Mouse (Mus musculus): ENCODE data around the gene Banf2. TPM values are rescaled to one million over a fixed set of nuclear protein-coding genes. Genes with fewer than 3 reads are reported as not detected.

Banf2 gene
- total RNA-seq, 2 experiments from 2014 or later, result not detected

DNA sequence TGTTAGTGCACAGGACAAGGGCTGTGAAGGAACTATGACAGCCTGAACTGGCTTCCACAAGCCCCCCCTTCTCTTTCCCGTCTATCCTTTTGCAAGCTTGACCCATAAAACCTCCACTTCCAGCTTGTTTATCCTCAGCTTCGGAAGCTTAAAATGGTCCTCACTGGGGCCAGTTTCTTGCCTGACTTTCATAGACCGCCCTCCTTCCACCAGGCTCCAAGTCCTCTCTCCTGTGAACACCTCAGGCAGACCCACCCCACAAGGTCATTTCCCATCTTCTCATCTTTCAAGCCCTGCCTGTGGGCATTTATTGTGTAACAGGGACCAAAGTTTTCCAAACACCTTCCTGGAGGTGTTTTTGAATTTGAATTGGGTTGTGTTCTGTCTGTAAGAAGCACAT, 10.4 kb upstream of the Banf2 start:
- no peak for ATAC-seq (replicated peaks; ENCODE audit: poor library complexity)

DNA sequence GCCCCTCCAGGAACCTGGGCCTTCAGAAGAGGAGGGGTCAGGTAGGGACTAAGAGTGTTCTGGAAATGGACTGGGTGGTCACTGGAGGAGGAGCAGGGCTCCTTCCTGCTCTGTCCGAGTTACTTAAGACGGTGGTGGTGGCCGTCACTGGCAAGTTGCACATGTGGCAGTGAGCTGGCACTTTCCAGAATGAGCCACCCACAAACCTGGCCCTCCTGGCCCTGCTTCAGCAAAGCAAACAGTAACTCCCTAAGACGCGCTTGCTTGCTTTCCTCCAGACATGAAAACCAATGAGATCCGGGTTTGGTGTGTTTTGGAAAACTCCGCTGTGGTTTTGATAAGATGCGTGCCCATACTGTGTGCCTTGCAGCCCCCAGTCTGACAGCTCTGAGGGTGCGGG, 7.5 kb upstream of the Banf2 start:
- no peak for ATAC-seq (replicated peaks; ENCODE audit: poor library complexity)

DNA sequence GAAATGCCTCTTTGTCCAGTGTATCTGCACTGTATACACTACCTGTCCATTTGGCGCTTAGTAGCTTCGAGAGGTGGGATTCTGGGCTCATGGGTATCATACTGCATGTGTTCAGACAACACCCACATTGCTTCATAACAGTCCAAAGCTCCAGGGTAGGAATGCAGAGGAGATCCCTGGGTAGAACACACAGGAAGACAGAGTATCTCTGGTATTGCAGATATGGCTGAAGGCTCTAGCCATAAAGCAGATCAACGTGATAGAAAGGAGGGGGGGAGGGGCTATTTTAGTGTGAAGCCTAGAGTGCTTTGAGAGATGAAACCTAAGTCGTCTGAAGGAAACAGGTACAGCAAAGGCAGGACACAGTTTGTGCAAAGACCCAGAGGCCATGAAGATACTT, 6.4 kb upstream of the Banf2 start:
- ATAC-seq (replicated peaks; ENCODE audit: poor library complexity), result peak; percentile 50

- no peak for ATAC-seq (replicated peaks; ENCODE audit: poor library complexity)
These were observed 2.1 kb upstream of the Banf2 start for GRCm38 (mm10) chr2:144030791-144031190.

- ATAC-seq (replicated peaks; ENCODE audit: poor library complexity), result no peak
These were observed 11.9 kb downstream of the Banf2 start for GRCm38 (mm10) chr2:144044726-144045125.

GRCm38 (mm10) chr2:144045756-144046560, 13.1 kb downstream of the Banf2 start:
- ATAC-seq (replicated peaks; ENCODE audit: poor library complexity), result no peak

DNA sequence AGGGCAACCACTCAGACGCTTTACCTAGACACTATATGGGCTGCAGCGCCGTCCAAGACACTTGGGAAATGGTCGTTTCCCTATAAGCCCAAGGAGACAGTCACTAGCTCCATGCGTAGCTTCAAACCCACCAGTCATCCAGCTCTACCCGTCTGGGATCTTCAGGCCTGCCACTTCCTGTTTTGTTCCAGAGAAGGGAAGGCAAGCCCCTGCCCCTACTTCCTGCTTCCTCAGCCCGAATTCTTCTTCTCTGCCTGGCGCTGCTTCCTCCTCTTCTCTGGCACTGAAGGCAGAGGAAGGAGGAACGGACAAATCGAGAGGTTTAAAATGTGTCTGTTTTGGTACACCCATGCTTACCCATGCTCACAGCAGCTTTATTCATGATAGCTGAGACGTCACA, 14.1 kb downstream of the Banf2 start:
- peak; percentile 95 for ATAC-seq (replicated peaks; ENCODE audit: poor library complexity)

- ATAC-seq (replicated peaks; ENCODE audit: poor library complexity), result no peak
These were observed 17.4 kb downstream of the Banf2 start for GRCm38 (mm10) chr2:144050146-144050680.

DNA sequence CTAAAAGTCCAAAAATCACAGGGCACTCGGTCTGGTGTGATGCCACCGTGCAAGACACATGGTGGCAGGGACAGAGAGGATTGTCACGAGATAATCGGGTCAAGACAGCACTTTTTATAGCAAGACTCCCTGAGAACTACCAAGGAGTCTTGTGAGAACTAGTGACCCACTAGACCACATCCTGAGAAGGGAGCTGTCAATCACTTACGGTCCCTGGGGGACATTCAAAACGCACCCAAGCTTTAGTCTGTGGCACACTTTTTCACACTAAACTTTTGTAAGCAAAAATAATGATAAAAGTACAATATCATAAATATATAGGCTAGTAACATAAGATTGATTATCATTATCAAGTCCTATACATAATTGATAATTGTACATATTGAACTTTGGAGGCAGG, 18.0 kb downstream of the Banf2 start:
- ATAC-seq (replicated peaks; ENCODE audit: poor library complexity), result no peak

GRCm38 (mm10) chr2:144052410-144053065, 19.7 kb downstream of the Banf2 start:
- no peak for ATAC-seq (replicated peaks; ENCODE audit: poor library complexity)

DNA sequence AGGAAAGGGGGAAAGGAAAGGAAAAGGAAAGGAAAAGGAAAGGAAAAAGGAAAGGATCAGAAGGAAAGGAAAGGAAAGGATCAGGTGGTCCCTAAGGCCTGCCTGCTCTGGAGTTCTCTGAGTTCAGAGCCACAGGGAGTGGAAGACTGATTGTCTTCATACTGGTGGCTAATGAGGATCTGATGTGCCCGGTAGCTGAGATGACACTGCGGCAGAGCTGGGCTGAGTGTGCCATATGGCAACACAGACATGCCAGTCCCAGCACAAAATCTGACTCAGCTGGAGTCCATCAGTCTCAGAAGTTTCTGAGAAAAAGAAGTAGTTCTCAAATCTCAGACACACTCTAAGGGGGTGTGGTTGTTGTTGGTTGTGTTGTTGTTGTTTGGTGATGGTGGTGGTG, 24.9 kb downstream of the Banf2 start:
- ATAC-seq (replicated peaks; ENCODE audit: poor library complexity), result no peak

GRCm38 (mm10) chr2:144061701-144062100, 28.8 kb downstream of the Banf2 start:
- no peak for ATAC-seq (replicated peaks; ENCODE audit: poor library complexity)

DNA sequence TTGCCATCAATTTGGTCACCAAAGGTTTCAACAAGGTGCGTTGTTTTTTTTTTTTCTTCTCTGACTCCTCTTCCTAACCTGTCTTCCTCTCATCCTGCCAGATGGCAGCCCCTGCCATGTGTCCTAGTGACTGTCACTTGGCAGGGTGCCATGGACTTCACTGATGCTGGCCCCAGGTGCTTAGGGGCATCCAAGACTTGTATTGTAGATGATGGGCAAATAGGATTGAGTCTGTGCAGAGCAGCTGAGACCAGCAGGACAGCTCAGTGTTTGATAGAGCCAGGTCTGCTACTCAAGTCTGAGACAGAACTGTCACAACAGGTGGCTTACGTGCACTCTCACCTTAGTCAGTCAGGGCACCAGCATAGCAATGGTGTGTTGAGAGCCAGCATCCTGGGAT, 32.6 kb downstream of the Banf2 start:
- no peak for ATAC-seq (replicated peaks; ENCODE audit: poor library complexity)

- peak; percentile 52 for ATAC-seq (replicated peaks; ENCODE audit: poor library complexity)
These were observed 36.8 kb downstream of the Banf2 start for GRCm38 (mm10) chr2:144069663-144070062.

GRCm38 (mm10) chr2:144070479-144070878, 37.6 kb downstream of the Banf2 start:
- ATAC-seq (replicated peaks; ENCODE audit: poor library complexity), result no peak

DNA sequence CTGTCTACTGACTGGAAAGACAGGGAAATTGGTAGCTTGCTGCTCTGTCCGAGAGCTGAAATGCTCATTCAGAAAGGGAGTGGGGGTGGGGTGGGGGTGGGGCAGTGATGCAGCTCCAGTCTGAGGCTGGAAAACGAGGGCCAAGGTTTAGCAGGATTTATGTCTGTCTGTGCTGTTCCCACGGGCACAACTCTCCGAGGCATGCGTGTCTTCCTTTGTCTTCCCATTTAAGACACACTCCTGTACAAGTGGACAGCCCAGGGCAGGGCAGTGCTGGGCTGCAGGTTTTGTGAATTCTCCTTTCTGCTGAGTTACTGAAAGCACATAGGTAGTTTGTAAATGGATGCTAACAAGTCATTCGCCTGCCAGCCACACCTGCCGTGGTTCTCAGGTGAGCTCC, 39.8 kb downstream of the Banf2 start:
- ATAC-seq (replicated peaks; ENCODE audit: poor library complexity), result no peak

GRCm38 (mm10) chr2:144074059-144074458, 41.2 kb downstream of the Banf2 start:
- ATAC-seq (replicated peaks; ENCODE audit: poor library complexity), result no peak

- no peak for ATAC-seq (replicated peaks; ENCODE audit: poor library complexity)
These were observed 43.8 kb downstream of the Banf2 start for GRCm38 (mm10) chr2:144076625-144077024.

GRCm38 (mm10) chr2:144078897-144079296, 46.0 kb downstream of the Banf2 start:
- no peak for ATAC-seq (replicated peaks; ENCODE audit: poor library complexity)

DNA sequence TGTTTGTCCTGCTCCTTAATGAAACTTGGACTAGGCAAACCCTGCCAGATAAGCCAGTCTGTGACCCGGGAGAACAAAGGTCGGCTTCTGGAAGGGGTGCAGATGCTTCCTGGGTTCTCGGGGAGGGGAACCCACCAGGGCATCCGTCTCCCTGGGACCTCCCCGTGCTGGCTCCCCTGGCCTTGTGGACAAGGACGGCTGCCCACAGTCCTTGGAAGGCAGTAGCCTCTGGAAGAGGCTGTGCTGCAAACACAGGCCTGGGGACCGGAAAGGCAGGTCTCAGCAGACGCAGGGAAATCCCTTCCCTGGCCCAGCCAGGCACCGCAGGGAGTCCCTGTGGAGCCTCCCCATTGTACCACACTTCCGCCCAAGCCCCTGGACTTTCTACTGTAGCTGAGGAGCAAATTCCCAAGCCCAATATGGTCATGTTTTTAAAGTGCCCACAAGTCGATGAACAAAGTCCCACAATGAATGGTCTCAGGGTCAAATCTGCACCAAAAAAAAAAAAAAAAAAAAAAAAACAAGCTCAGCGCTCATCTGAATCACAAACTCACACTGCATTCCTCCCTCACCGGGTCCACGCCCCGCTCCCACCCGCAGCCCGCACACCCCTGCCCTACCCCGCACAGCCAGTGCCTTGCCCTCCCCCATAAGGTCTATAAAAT, 53.5 kb downstream of the Banf2 start:
- no peak for ATAC-seq (replicated peaks; ENCODE audit: poor library complexity)

DNA sequence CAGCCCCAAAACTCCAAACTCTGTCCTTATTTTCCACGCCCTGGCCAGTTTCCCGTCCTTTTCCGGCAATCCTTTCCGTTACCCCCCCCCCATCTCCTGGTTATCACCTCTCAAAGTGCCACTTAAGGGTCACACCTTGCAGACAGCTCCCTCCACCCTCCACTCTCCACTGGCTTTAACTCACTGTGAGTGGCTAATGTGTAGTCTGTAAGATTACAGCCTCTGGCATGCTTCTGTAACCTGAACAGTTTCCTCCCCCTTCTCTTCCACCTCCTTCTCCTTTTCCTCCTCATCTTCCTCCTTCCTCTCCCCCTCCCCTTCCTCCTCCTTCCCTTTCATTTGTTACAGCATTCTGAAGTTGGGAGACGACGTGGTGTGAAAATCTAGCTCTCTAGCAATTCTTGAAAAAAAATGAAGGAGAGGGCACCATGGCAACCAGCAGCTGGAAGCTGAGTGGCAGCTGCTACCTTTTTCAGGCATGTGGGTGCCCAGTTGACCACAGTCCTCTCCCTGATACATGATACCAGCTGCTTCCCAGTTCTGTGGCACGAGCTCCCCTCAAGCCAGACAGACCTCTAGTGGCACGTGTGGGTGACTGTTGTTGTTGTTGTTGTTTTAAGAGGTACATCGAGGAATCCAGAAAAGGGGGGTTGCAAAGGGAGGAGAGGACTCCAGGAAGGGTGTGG, 55.2 kb downstream of the Banf2 start:
- ATAC-seq (replicated peaks; ENCODE audit: poor library complexity), result 0 out of 2 replicates have a peak, but pooled peaks have one; percentile 20
